Mouse (Mus musculus): ENCODE results near the gene Rora. TPM values are rescaled to one million over a fixed set of nuclear protein-coding genes. Genes with fewer than 3 reads are reported as not detected.

The Rora gene
- polyA plus RNA-seq, 1 experiment from 2014 or later, result 12.3 TPM

GRCm38 (mm10) chr9:68976136-68976535, 322.6 kb downstream of the Rora start:
- no peak overlapping the region for H3K27ac ChIP-seq (replicated peaks; ENCODE audit: low read depth, low read length)
- no peak overlapping the region for H3K4me2 ChIP-seq (ENCODE audit: low read depth, low read length)
- 30% methylated on average over 5 of the region's 5 CpGs for WGBS
- no peaks in the 10 kb centered on the region for H3K27me3 ChIP-seq (replicated peaks; ENCODE audit: control insufficient read depth, insufficient read depth, low read length)
- peak; percentile 77 for DNase-seq (ENCODE audit: low spot score)
- H3K4me3 ChIP-seq (ENCODE audit: low read depth, low read length), result no peak overlapping the region
- ATAC-seq (ENCODE audit: low read depth), result no peak; the same call in 1 of the 2 replicates
- H3K36me3 ChIP-seq (ENCODE audit: control insufficient read depth, insufficient read depth, low read length), result no peaks in the 10 kb centered on the region
- H3K9me3 ChIP-seq (ENCODE audit: control insufficient read depth, low read length), result no peaks in the 10 kb centered on the region
- H3K9ac ChIP-seq (ENCODE audit: low read depth, low read length), result no peak overlapping the region
- peaks cover 16% of the 10 kb centered on the region for H3K4me1 ChIP-seq (ENCODE audit: control insufficient read depth, insufficient read depth, low read length)

- H3K27ac ChIP-seq (replicated peaks; ENCODE audit: low read depth, low read length), result no peak overlapping the region
- no peak overlapping the region for H3K9ac ChIP-seq (ENCODE audit: low read depth, low read length)
- H3K27me3 ChIP-seq (replicated peaks; ENCODE audit: control insufficient read depth, insufficient read depth, low read length), result no peaks in the 10 kb centered on the region
- no peak overlapping the region for H3K4me2 ChIP-seq (ENCODE audit: low read depth, low read length)
- no peaks in the 10 kb centered on the region for H3K36me3 ChIP-seq (ENCODE audit: control insufficient read depth, insufficient read depth, low read length)
- 33% methylated on average over 4 of the region's 4 CpGs for WGBS
- ATAC-seq (ENCODE audit: low read depth) (no peak), DNase-seq (ENCODE audit: low spot score) (peak; percentile 17)
- no peaks in the 10 kb centered on the region for H3K9me3 ChIP-seq (ENCODE audit: control insufficient read depth, low read length)
- H3K4me3 ChIP-seq (ENCODE audit: low read depth, low read length), result no peak overlapping the region
- peaks cover 16% of the 10 kb centered on the region for H3K4me1 ChIP-seq (ENCODE audit: control insufficient read depth, insufficient read depth, low read length)
These were observed 323.3 kb downstream of the Rora start for GRCm38 (mm10) chr9:68976851-68977250.

- DNase-seq (ENCODE audit: low spot score) (no peak), ATAC-seq (ENCODE audit: low read depth) (no peak)
- Histone ChIP-seq H3K9me3 (ENCODE audit: control insufficient read depth, low read length) (no peaks in the 10 kb centered on the region), H3K27me3 (replicated peaks; ENCODE audit: control insufficient read depth, insufficient read depth, low read length) (no peaks in the 10 kb centered on the region), H3K9ac (ENCODE audit: low read depth, low read length) (no peak overlapping the region), H3K36me3 (ENCODE audit: control insufficient read depth, insufficient read depth, low read length) (no peaks in the 10 kb centered on the region), H3K4me1 (ENCODE audit: control insufficient read depth, insufficient read depth, low read length) (peaks cover 16% of the 10 kb centered on the region), H3K4me2 (ENCODE audit: low read depth, low read length) (no peak overlapping the region), H3K4me3 (ENCODE audit: low read depth, low read length) (no peak overlapping the region), H3K27ac (replicated peaks; ENCODE audit: low read depth, low read length) (no peak overlapping the region)
- WGBS, result 78% methylated on average over 4 of the region's 4 CpGs
These were observed 325.1 kb downstream of the Rora start for GRCm38 (mm10) chr9:68978656-68979055.

GRCm38 (mm10) chr9:68980041-68980440, 326.5 kb downstream of the Rora start:
- Histone ChIP-seq H3K4me2 (ENCODE audit: low read depth, low read length) (no peak overlapping the region), H3K4me1 (ENCODE audit: control insufficient read depth, insufficient read depth, low read length) (peaks cover 16% of the 10 kb centered on the region), H3K9me3 (ENCODE audit: control insufficient read depth, low read length) (no peaks in the 10 kb centered on the region), H3K36me3 (ENCODE audit: control insufficient read depth, insufficient read depth, low read length) (no peaks in the 10 kb centered on the region), H3K4me3 (ENCODE audit: low read depth, low read length) (no peak overlapping the region), H3K9ac (ENCODE audit: low read depth, low read length) (no peak overlapping the region), H3K27ac (replicated peaks; ENCODE audit: low read depth, low read length) (no peak overlapping the region), H3K27me3 (replicated peaks; ENCODE audit: control insufficient read depth, insufficient read depth, low read length) (no peaks in the 10 kb centered on the region)
- WGBS, result 47% methylated on average over 4 of the region's 4 CpGs
- ATAC-seq (ENCODE audit: low read depth), result no peak
- peak; percentile 62 for DNase-seq (ENCODE audit: low spot score)

- DNase-seq (ENCODE audit: low spot score) (no peak), ATAC-seq (ENCODE audit: low read depth) (no peak)
- Histone ChIP-seq H3K27ac (replicated peaks; ENCODE audit: low read depth, low read length) (no peak overlapping the region), H3K9me3 (ENCODE audit: control insufficient read depth, low read length) (no peaks in the 10 kb centered on the region), H3K4me1 (ENCODE audit: control insufficient read depth, insufficient read depth, low read length) (peaks cover 23% of the 10 kb centered on the region), H3K4me2 (ENCODE audit: low read depth, low read length) (no peak overlapping the region), H3K27me3 (replicated peaks; ENCODE audit: control insufficient read depth, insufficient read depth, low read length) (no peaks in the 10 kb centered on the region), H3K4me3 (ENCODE audit: low read depth, low read length) (no peak overlapping the region), H3K9ac (ENCODE audit: low read depth, low read length) (no peak overlapping the region), H3K36me3 (ENCODE audit: control insufficient read depth, insufficient read depth, low read length) (no peaks in the 10 kb centered on the region)
- WGBS, result 80% methylated on average over 6 of the region's 6 CpGs
These were observed 331.5 kb downstream of the Rora start for GRCm38 (mm10) chr9:68985046-68985445.

- H3K9ac ChIP-seq (ENCODE audit: low read depth, low read length), result no peak overlapping the region
- H3K27me3 ChIP-seq (replicated peaks; ENCODE audit: control insufficient read depth, insufficient read depth, low read length), result no peaks in the 10 kb centered on the region
- ATAC-seq (ENCODE audit: low read depth), result no peak
- H3K9me3 ChIP-seq (ENCODE audit: control insufficient read depth, low read length), result no peaks in the 10 kb centered on the region
- H3K4me1 ChIP-seq (ENCODE audit: control insufficient read depth, insufficient read depth, low read length), result peaks cover 16% of the 10 kb centered on the region
- H3K4me3 ChIP-seq (ENCODE audit: low read depth, low read length), result no peak overlapping the region
- H3K27ac ChIP-seq (replicated peaks; ENCODE audit: low read depth, low read length), result no peak overlapping the region
- H3K4me2 ChIP-seq (ENCODE audit: low read depth, low read length), result no peak overlapping the region
- WGBS, result 65% methylated on average over 3 of the region's 3 CpGs
- no peak for DNase-seq (ENCODE audit: low spot score)
- no peaks in the 10 kb centered on the region for H3K36me3 ChIP-seq (ENCODE audit: control insufficient read depth, insufficient read depth, low read length)
These were observed 332.2 kb downstream of the Rora start for GRCm38 (mm10) chr9:68985796-68986195.

GRCm38 (mm10) chr9:68987290-68988042, 333.9 kb downstream of the Rora start:
- no peak for ATAC-seq (ENCODE audit: low read depth)

GRCm38 (mm10) chr9:68988162-68988911, 334.8 kb downstream of the Rora start:
- 77% methylated on average over 13 of the region's 13 CpGs for WGBS
- Histone ChIP-seq H3K4me1 (ENCODE audit: control insufficient read depth, insufficient read depth, low read length) (peaks cover 16% of the 10 kb centered on the region), H3K36me3 (ENCODE audit: control insufficient read depth, insufficient read depth, low read length) (no peaks in the 10 kb centered on the region), H3K27me3 (replicated peaks; ENCODE audit: control insufficient read depth, insufficient read depth, low read length) (no peaks in the 10 kb centered on the region), H3K4me3 (ENCODE audit: low read depth, low read length) (no peak overlapping the region), H3K27ac (replicated peaks; ENCODE audit: low read depth, low read length) (no peak overlapping the region), H3K9ac (ENCODE audit: low read depth, low read length) (no peak overlapping the region), H3K9me3 (ENCODE audit: control insufficient read depth, low read length) (no peaks in the 10 kb centered on the region), H3K4me2 (ENCODE audit: low read depth, low read length) (no peak overlapping the region)
- DNase-seq (ENCODE audit: low spot score) (no peak), ATAC-seq (ENCODE audit: low read depth) (no peak)

More at GRCm38 (mm10) chr9:68987290-68988042, 333.9 kb downstream of the Rora start:
- H3K27me3 ChIP-seq (replicated peaks; ENCODE audit: control insufficient read depth, insufficient read depth, low read length), result no peaks in the 10 kb centered on the region
- H3K4me1 ChIP-seq (ENCODE audit: control insufficient read depth, insufficient read depth, low read length), result peaks cover 16% of the 10 kb centered on the region
- no peak for DNase-seq (ENCODE audit: low spot score)
- H3K9me3 ChIP-seq (ENCODE audit: control insufficient read depth, low read length), result no peaks in the 10 kb centered on the region
- H3K4me2 ChIP-seq (ENCODE audit: low read depth, low read length), result no peak overlapping the region
- no peak overlapping the region for H3K27ac ChIP-seq (replicated peaks; ENCODE audit: low read depth, low read length)
- H3K36me3 ChIP-seq (ENCODE audit: control insufficient read depth, insufficient read depth, low read length), result no peaks in the 10 kb centered on the region
- WGBS, result 69% methylated on average over 6 of the region's 6 CpGs
- no peak overlapping the region for H3K9ac ChIP-seq (ENCODE audit: low read depth, low read length)
- H3K4me3 ChIP-seq (ENCODE audit: low read depth, low read length), result no peak overlapping the region
